In genomic region chr1:91533483-91533882, GRCm38 (mm10) we compare ENCODE assay signal across 10 mouse cellular contexts. TPM values are rescaled to one million over a fixed set of nuclear protein-coding genes. Genes with fewer than 3 reads are reported as not detected.
A peak's percentile ranks its signal among the peaks of the same experiment; 100 is the strongest.
DNase-seq lines count a peak whose midpoint lies in the region; ATAC-seq and TF ChIP-seq lines count a peak whose summit lies in the region.
"Had no signal": no experiment of that assay in that cellular context is flagged by ENCODE, and none has a peak within 500 bp of the region (broad histone marks: within the 10 kb centered on the region; RNA-seq: fewer than 3 reads in every experiment).

No protein-coding gene starts in this region.

- peaks cover 0 to 18% of the 10 kb centered on the region in 2 experiments; a peak in 2 of 4 replicates for H3K36me3 ChIP-seq in MEL (ENCODE audit: control insufficient read depth in 1 of 2, insufficient read depth in 2 of 2, low read length in 2 of 2)
- peaks cover 4% of the 10 kb centered on the region for H3K36me3 ChIP-seq in heart, embryonic 13.5 days
- H3K36me3 ChIP-seq: heart, embryonic 15.5 days had no signal

- TF ChIP-seq RAD21 in MEL (IDR thresholded peaks at IDR 0.05; ENCODE audit: low read depth, low read length), result no peak; the same call in 1 of the 2 replicates

- H3K4me2 ChIP-seq in heart, embryonic 13.5 days, result peak overlapping the region; percentile 24; the same call in 1 of the 2 replicates
- H3K4me2 ChIP-seq: heart, embryonic 15.5 days; neural tube, embryonic 13.5 days had no signal

- peak in 2 of 3 experiments; percentile 4 to 36; a peak in 2 of 6 replicates for TF ChIP-seq CTCF in MEL (IDR thresholded peaks at IDR 0.05 in 2 of 3, conservative IDR thresholded peaks at IDR 0.05 in 1 of 3; ENCODE audit: control insufficient read depth in 1 of 3, insufficient read depth in 1 of 3, low read depth in 2 of 3, low read length in 3 of 3, poor library complexity in 1 of 3, severe bottlenecking in 1 of 3)

- H3K9me3 ChIP-seq in MEL (replicated peaks; ENCODE audit: insufficient read depth, low read length), result no peaks in the 10 kb centered on the region
- no peaks in the 10 kb centered on the region for H3K9me3 ChIP-seq in heart, embryonic 13.5 days
- H3K9me3 ChIP-seq: heart, embryonic 15.5 days; neural tube, embryonic 13.5 days had no signal

- WGBS in heart, embryonic 13.5 days, result 46% methylated on average over 2 of the region's 2 CpGs

- no peak for TF ChIP-seq POLR2A in MEL (IDR thresholded peaks at IDR 0.05; ENCODE audit: control insufficient read depth in 1 of 2, insufficient read depth in 1 of 2, low read depth in 1 of 2, low read length in 2 of 2, poor library complexity in 1 of 2)

- H3K4me1 ChIP-seq in MEL (ENCODE audit: control insufficient read depth in 1 of 2, insufficient read depth in 2 of 2, low read length in 2 of 2), result peaks cover 9 to 19% of the 10 kb centered on the region in 2 experiments
- peaks cover 11% of the 10 kb centered on the region for H3K4me1 ChIP-seq in heart, embryonic 13.5 days
- H3K4me1 ChIP-seq: neural tube, embryonic 13.5 days had no signal

- H3K27ac ChIP-seq in MEL (ENCODE audit: control insufficient read depth, low read depth, low read length), result peak overlapping the region; percentile 8; the same call in 1 of the 2 replicates
- H3K27ac ChIP-seq in heart, embryonic 13.5 days (replicated peaks), result peak overlapping the region; percentile 39; the same call in 1 of the 2 replicates
- H3K27ac ChIP-seq: heart, embryonic 15.5 days; neural tube, embryonic 13.5 days had no signal

- H3K27me3 ChIP-seq in MEL (ENCODE audit: control insufficient read depth in 1 of 2, insufficient read depth in 2 of 2, low read length in 2 of 2), result no peaks in the 10 kb centered on the region
- H3K27me3 ChIP-seq in heart, embryonic 13.5 days (replicated peaks), result peaks cover 18% of the 10 kb centered on the region

- peak; percentile 84 to 93 for TF ChIP-seq EP300 in MEL (IDR thresholded peaks at IDR 0.05; ENCODE audit: low read depth in 1 of 2, low read length in 2 of 2)

- no peaks in the 10 kb centered on the region for H3K79me2 ChIP-seq in MEL (ENCODE audit: control insufficient read depth, insufficient read depth, low read length, poor library complexity)

- no peak overlapping the region for H3K4me3 ChIP-seq in MEL (ENCODE audit: control insufficient read depth in 1 of 2, insufficient read depth in 1 of 2, low read depth in 2 of 2, low read length in 2 of 2)
- H3K4me3 ChIP-seq in heart, embryonic 13.5 days, result no peak overlapping the region
- H3K4me3 ChIP-seq: heart, embryonic 15.5 days; neural tube, embryonic 13.5 days had no signal

- peak; percentile 65 for ATAC-seq in heart, embryonic 13.5 days (ENCODE audit: extremely low read depth, insufficient number of reproducible peaks, low FRiP score, low TSS enrichment)
- peak; percentile 92 for ATAC-seq in megakaryocyte progenitor cell, adult 5-6 weeks (replicated peaks; ENCODE audit: poor library complexity)

- intact Hi-C loops in left cerebral cortex, postnatal 14 days (cut with DNase I), result loop anchor here (10.0 kb wide), 1 partner anchor 931 kb away; no protein-coding TSS in a partner anchor

- no peak overlapping the region for H3K9ac ChIP-seq in MEL (ENCODE audit: control insufficient read depth, low read depth, low read length, poor library complexity, severe bottlenecking)
- H3K9ac ChIP-seq in heart, embryonic 13.5 days, result peak overlapping the region; percentile 14; the same call in 1 of the 2 replicates
- H3K9ac ChIP-seq: heart, embryonic 15.5 days; neural tube, embryonic 13.5 days had no signal

- peak; percentile 20 for DNase-seq in embryo, embryonic 10 days (ENCODE audit: low spot score)
- no peak for DNase-seq in embryo, embryonic 9.5 days (ENCODE audit: extremely low spot score)
- DNase-seq in MEL (ENCODE audit: low read depth, low spot score), result peak; percentile 77
- no peak for DNase-seq in cerebellum, adult 9-11 months
- DNase-seq in urinary bladder, postnatal 36 days (ENCODE audit: low spot score in 2 of 2), result no peak
- no peak for DNase-seq in left cerebral cortex, postnatal 14 days (ENCODE audit: low spot score in 2 of 2)

TF ChIP-seq in MEL, 35 proteins besides CTCF, POLR2A, EP300 and RAD21:
- TF ChIP-seq BHLHE40 (IDR thresholded peaks at IDR 0.05; ENCODE audit: borderline replicate concordance, low read depth, low read length) (peak; percentile 64), ZNF384 (IDR thresholded peaks at IDR 0.05; ENCODE audit: low read depth, low read length) (no peak), TCF12 (IDR thresholded peaks at IDR 0.05; ENCODE audit: low read depth, low read length) (peak; percentile 94), MAFK (IDR thresholded peaks at IDR 0.05; ENCODE audit: borderline replicate concordance, low read depth, low read length) (no peak), ZMIZ1 (IDR thresholded peaks at IDR 0.05; ENCODE audit: low read depth, low read length) (no peak), HCFC1 (IDR thresholded peaks at IDR 0.05; ENCODE audit: low read depth, low read length) (no peak), MYC (IDR thresholded peaks at IDR 0.05; ENCODE audit: low read depth, low read length) (peak; percentile 93), GATA1 (IDR thresholded peaks at IDR 0.05; ENCODE audit: low read depth, low read length) (peak; percentile 82), USF1 (IDR thresholded peaks at IDR 0.05; ENCODE audit: low read depth, low read length) (peak; percentile 86), MYB (IDR thresholded peaks at IDR 0.05; ENCODE audit: low read depth, low read length) (no peak), RCOR1 (IDR thresholded peaks at IDR 0.05; ENCODE audit: low read depth, low read length) (peak; percentile 64; the same call in 1 of the 2 replicates), TBP (IDR thresholded peaks at IDR 0.05; ENCODE audit: low read depth, low read length) (no peak), POLR2AphosphoS5 (IDR thresholded peaks at IDR 0.05; ENCODE audit: borderline replicate concordance, low read depth, low read length) (no peak), NELFE (IDR thresholded peaks at IDR 0.05; ENCODE audit: low read depth, low read length) (no peak), ELF1 (IDR thresholded peaks at IDR 0.05; ENCODE audit: low read depth, low read length) (no peak), ZC3H11A (IDR thresholded peaks at IDR 0.05; ENCODE audit: low read depth, low read length) (no peak), MAZ (IDR thresholded peaks at IDR 0.05; ENCODE audit: low read depth, low read length) (no peak), KAT2A (conservative IDR thresholded peaks at IDR 0.05; ENCODE audit: low read depth, low read length) (no peak), MXI1 (IDR thresholded peaks at IDR 0.05; ENCODE audit: low read depth, low read length) (peak; percentile 88; the same call in 1 of the 2 replicates), CHD2 (IDR thresholded peaks at IDR 0.05; ENCODE audit: low read length) (no peak), E2F4 (IDR thresholded peaks at IDR 0.05; ENCODE audit: borderline replicate concordance, low read depth, low read length) (no peak), ZKSCAN1 (IDR thresholded peaks at IDR 0.05; ENCODE audit: low read depth, low read length) (no peak), NRF1 (IDR thresholded peaks at IDR 0.05; ENCODE audit: insufficient read depth, low read depth, low read length, poor library complexity, severe bottlenecking) (no peak), POLR2AphosphoS2 (IDR thresholded peaks at IDR 0.05; ENCODE audit: low read length) (no peak), ETS1 (IDR thresholded peaks at IDR 0.05; ENCODE audit: low read depth, low read length) (peak; percentile 91), TAL1 (IDR thresholded peaks at IDR 0.05; ENCODE audit: low read length) (peak; percentile 91), SMC3 (IDR thresholded peaks at IDR 0.05; ENCODE audit: low read depth, low read length) (peak; percentile 52), CHD1 (IDR thresholded peaks at IDR 0.05; ENCODE audit: low read depth, low read length) (no peak), USF2 (IDR thresholded peaks at IDR 0.05; ENCODE audit: borderline replicate concordance in 1 of 2, insufficient read depth in 1 of 2, low read depth in 1 of 2, low read length in 2 of 2) (no peak), GABPA (IDR thresholded peaks at IDR 0.05; ENCODE audit: low read depth, low read length) (no peak), UBTF (IDR thresholded peaks at IDR 0.05; ENCODE audit: borderline replicate concordance, insufficient read depth, low read depth, low read length) (no peak), SIN3A (IDR thresholded peaks at IDR 0.05; ENCODE audit: low read length) (peak; percentile 73), JUND (IDR thresholded peaks at IDR 0.05; ENCODE audit: low read depth, low read length) (no peak), MEF2A (IDR thresholded peaks at IDR 0.05; ENCODE audit: extremely low read depth, insufficient replicate concordance, low read depth, low read length, poor library complexity, severe bottlenecking) (no peak), MAX (IDR thresholded peaks at IDR 0.05; ENCODE audit: low read length) (peak; percentile 90)

RNA-seq across cellular contexts. Expression of gene Asb1, which starts 6.9 kb away (rescaled TPM):
- 38.4 and 41.3 TPM in 2 replicates for total RNA-seq in MEL (2012; rRNA removed)
- polyA plus RNA-seq in MEL (2012; ENCODE audit: insufficient read depth in 1 of 2, insufficient read length in 2 of 2, low read depth in 1 of 2, low replicate concordance in 2 of 2, missing spikeins in 1 of 2), result 10 to 100 TPM in 1 of 2 experiments, not detected in 1; 37.9 TPM
- 5.3 and 5.5 TPM in 2 replicates for polyA plus RNA-seq in heart, embryonic 13.5 days (2015; fragmentation: Nextera tagmentation; extraction: Ambion mirVana)
- total RNA-seq in megakaryocyte progenitor cell, adult 5-6 weeks (2015), result 3.9 and 5.2 TPM in 2 replicates
- total RNA-seq in megakaryocyte progenitor cell, adult 5-6 weeks (2017), result 6.1 and 28.7 TPM in 2 replicates
- total RNA-seq in left cerebral cortex, postnatal 14 days (2021), result 10 to 100 TPM; 43.8 to 45.9 TPM

RNA-seq across cellular contexts. Expression of gene Traf3ip1, which starts 39.0 kb away (rescaled TPM):
- total RNA-seq in MEL (2012; rRNA removed), result 12.0 and 13.6 TPM in 2 replicates
- 10 to 100 TPM in 1 of 2 experiments, not detected in 1; 19.6 TPM for polyA plus RNA-seq in MEL (2012; ENCODE audit: insufficient read depth in 1 of 2, insufficient read length in 2 of 2, low read depth in 1 of 2, low replicate concordance in 2 of 2, missing spikeins in 1 of 2)
- 3.8 and 4.3 TPM in 2 replicates for polyA plus RNA-seq in heart, embryonic 13.5 days (2015; fragmentation: Nextera tagmentation; extraction: Ambion mirVana)
- 3.1 and 4.9 TPM in 2 replicates for total RNA-seq in megakaryocyte progenitor cell, adult 5-6 weeks (2015)
- 3.3 and 5.3 TPM in 2 replicates for total RNA-seq in megakaryocyte progenitor cell, adult 5-6 weeks (2017)
- 10 to 100 TPM; 14.9 to 16.3 TPM for total RNA-seq in left cerebral cortex, postnatal 14 days (2021)

Comparison
In these comparisons a context has a peak if more than half of its experiments do, and no peak if none do; other contexts are left out.
1. DNase-seq: peak in embryo, embryonic 10 days (single experiment) and MEL (single experiment); none in embryo, embryonic 9.5 days (single experiment), cerebellum, adult 9-11 months (single experiment), urinary bladder, postnatal 36 days (0 of 2) and left cerebral cortex, postnatal 14 days (0 of 2).